Mouse (Mus musculus) embryonic facial prominence, embryonic 15.5 days (tissue): ENCODE results near the gene Hipk1. TPM values are rescaled to one million over a fixed set of nuclear protein-coding genes. Genes with fewer than 3 reads are reported as not detected.

Source experiments
- ATAC-seq: fragments of 200-750 bp; cut with Nextera tagmentation; 2 replicates; pipeline ENCODE4 v1.8.0; 2017; ENCODE audit warnings: low read depth, moderate TSS enrichment; ENCODE audit not compliant: insufficient number of reproducible peaks, low FRiP score, low TSS enrichment
- H3K27ac ChIP-seq: fragments of 300-500 bp; sonication (generic); replicated peaks from 2 replicates; pipeline ENCODE4 v1.5.1; 2015; ENCODE audit warnings: mild to moderate bottlenecking, inconsistent platforms
- H3K27me3 ChIP-seq: fragments of 300-500 bp; sonication (generic); 2 replicates; pipeline ENCODE4 v1.6.1; 2015; ENCODE audit warnings: inconsistent platforms
- H3K36me3 ChIP-seq: fragments of 300-500 bp; sonication (generic); 2 replicates; pipeline ENCODE4 v1.6.1; 2015; ENCODE audit warnings: mild to moderate bottlenecking, inconsistent platforms
- H3K4me1 ChIP-seq: fragments of 300-500 bp; sonication (generic); 2 replicates; pipeline ENCODE4 v1.6.1; 2015; ENCODE audit warnings: inconsistent platforms
- H3K4me2 ChIP-seq: fragments of 300-500 bp; sonication (generic); replicated peaks from 2 replicates; pipeline ENCODE4 v1.6.1; 2015; ENCODE audit warnings: mild to moderate bottlenecking, inconsistent platforms
- H3K4me3 ChIP-seq: fragments of 300-500 bp; sonication (generic); replicated peaks from 2 replicates; pipeline ENCODE4 v1.5.1; 2015; ENCODE audit warnings: mild to moderate bottlenecking, inconsistent platforms
- H3K9ac ChIP-seq: fragments of 300-500 bp; sonication (generic); 2 replicates; pipeline ENCODE4 v1.6.1; 2015; ENCODE audit warnings: inconsistent platforms
- H3K9me3 ChIP-seq: fragments of 300-500 bp; sonication (generic); replicated peaks from 2 replicates; pipeline ENCODE4 v1.6.1; 2016; ENCODE audit warnings: inconsistent platforms
- WGBS: fragments of 180-500 bp; shearing (Covaris S2); methylation state at CpG from one replicate; pipeline ENCODE4 v1.1.7; 2015; 5-methylcytosine and 5-hydroxymethylcytosine counted together
- polyA plus RNA-seq: library from polyadenylated mRNA; unstranded; fragments of >200 nt; fragmentation: Nextera tagmentation; extraction: Ambion mirVana; gene quantifications from 2 replicates; pipeline ENCODE4 v1.2.1, GENCODE M21; 2015

Gene Hipk1
- polyA plus RNA-seq, 1 experiment from 2014 or later: 12.4 TPM

DNA sequence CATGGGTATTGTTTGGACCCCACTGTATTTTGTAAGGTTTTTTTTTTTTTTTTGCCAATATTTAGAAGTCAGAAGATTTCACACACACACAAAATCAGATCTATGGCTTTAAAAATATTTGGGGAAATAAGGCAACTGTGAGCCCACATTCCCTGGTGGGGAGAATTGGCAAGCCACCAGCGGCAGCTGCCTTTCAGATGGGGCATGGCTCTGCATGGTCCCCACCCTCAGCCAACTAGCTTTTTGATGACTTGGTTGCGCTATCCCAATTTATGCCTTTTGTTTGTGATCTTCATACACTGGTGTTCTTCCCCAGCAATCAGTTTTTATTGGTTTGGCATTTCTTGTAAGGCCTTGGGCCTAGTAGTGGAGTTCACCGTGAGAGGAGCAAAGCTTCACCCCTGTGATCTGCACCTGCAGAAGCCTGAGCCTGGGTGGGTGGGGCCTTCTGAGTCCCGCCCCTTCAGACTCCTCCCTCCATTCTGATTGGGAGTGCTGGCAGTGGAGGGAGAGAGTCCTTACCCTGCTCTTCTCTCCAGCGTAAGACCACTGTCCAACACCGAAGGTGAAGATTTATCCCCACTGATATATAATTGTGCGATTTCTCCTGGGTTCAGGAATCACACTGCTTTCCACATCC is 77.0 kb downstream of the Hipk1 start:
- ATAC-seq: no peak
- no peaks in the 10 kb centered on the region for H3K36me3 ChIP-seq
- 60% methylated on average over 7 of the region's 7 CpGs for WGBS
- no peak overlapping the region for H3K27ac ChIP-seq
- no peak overlapping the region for H3K9ac ChIP-seq
- H3K9me3 ChIP-seq: no peaks in the 10 kb centered on the region
- H3K4me2 ChIP-seq: no peak overlapping the region
- no peak overlapping the region for H3K4me3 ChIP-seq
- no peaks in the 10 kb centered on the region for H3K27me3 ChIP-seq
- H3K4me1 ChIP-seq: peaks cover 29% of the 10 kb centered on the region

DNA sequence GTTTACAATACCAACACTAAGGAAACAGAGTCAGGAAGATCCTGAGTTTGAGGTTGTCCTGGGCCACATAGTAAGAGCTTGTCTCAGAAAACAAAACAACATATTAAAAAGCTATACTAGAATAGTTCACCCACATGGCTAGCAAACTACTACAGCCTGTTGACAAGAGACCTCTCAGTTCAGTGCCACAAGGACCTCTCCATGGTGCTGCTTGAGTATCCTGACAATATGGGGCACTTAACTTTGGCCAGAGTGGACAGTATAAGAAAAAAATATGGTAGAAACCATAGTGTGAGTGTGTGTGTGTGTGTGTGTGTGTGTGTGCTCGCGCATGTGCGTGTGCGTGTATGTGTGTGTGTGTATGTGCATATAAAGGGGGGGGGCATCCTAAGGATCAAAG is 79.2 kb downstream of the Hipk1 start:
- Histone ChIP-seq H3K4me2 (no peak overlapping the region), H3K4me1 (peaks cover 19% of the 10 kb centered on the region), H3K9me3 (no peaks in the 10 kb centered on the region), H3K36me3 (no peaks in the 10 kb centered on the region), H3K9ac (no peak overlapping the region), H3K27me3 (no peaks in the 10 kb centered on the region), H3K27ac (no peak overlapping the region), H3K4me3 (no peak overlapping the region)
- 98% methylated on average over 4 of the region's 4 CpGs for WGBS
- ATAC-seq: no peak

DNA sequence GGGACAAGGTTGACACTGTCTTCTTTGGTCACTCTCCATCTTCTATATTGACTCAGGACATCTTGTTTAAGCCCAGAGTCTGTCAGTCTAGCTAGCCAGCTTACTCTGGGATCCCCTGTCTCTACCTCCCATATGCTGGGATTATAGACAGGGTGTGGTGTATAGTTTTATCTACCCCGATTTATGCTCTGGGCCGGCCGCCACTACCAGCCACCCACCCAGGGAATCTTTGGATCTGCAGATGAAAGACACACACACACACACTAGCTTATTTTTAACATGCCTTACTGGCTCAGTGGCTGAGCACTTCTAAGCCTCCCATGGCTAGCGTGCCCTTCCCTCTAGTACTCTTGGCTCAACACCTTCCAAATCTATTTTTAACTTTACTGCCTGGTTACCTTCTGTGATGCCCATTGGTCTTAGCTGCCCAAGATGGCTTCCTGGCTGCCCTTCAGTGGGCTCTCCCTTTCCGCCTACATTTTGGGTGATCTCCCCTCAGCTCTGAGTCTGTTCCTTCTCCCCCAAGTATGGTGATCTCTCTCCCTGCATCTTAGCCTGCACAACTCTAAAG is 81.8 kb downstream of the Hipk1 start:
- H3K4me3 ChIP-seq: no peak overlapping the region
- H3K27ac ChIP-seq: no peak overlapping the region
- peaks cover 8% of the 10 kb centered on the region for H3K4me1 ChIP-seq
- no peaks in the 10 kb centered on the region for H3K9me3 ChIP-seq
- no peaks in the 10 kb centered on the region for H3K36me3 ChIP-seq
- H3K9ac ChIP-seq: no peak overlapping the region
- no peak for ATAC-seq
- H3K27me3 ChIP-seq: no peaks in the 10 kb centered on the region
- no peak overlapping the region for H3K4me2 ChIP-seq
- WGBS: 92% methylated on average over 5 of the region's 5 CpGs

DNA sequence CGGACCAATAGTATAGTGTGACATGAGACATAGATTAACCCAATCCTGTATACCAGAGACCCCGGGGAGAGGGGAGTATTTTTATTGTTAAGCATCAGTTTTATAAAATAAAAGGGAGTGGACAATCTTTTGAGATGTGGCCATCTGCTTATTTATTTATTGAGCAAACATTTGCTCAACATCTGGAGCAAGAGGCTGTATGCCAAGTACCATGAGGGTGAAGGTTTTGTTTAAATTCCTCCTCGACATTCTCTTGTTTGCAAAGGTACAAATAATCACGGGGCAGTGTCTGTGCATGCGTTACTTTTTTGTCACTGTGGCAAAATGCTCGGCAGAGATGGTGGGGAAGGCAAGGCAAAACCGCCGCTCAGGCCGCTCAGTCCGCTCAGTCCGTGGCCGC is 85.9 kb downstream of the Hipk1 start:
- 68% methylated on average over 12 of the region's 12 CpGs for WGBS
- no peak for ATAC-seq
- no peak overlapping the region for H3K4me2 ChIP-seq
- no peak overlapping the region for H3K27ac ChIP-seq
- no peaks in the 10 kb centered on the region for H3K36me3 ChIP-seq
- peaks cover 4% of the 10 kb centered on the region for H3K4me1 ChIP-seq
- H3K27me3 ChIP-seq: no peaks in the 10 kb centered on the region
- no peaks in the 10 kb centered on the region for H3K9me3 ChIP-seq
- no peak overlapping the region for H3K4me3 ChIP-seq
- no peak overlapping the region for H3K9ac ChIP-seq

DNA sequence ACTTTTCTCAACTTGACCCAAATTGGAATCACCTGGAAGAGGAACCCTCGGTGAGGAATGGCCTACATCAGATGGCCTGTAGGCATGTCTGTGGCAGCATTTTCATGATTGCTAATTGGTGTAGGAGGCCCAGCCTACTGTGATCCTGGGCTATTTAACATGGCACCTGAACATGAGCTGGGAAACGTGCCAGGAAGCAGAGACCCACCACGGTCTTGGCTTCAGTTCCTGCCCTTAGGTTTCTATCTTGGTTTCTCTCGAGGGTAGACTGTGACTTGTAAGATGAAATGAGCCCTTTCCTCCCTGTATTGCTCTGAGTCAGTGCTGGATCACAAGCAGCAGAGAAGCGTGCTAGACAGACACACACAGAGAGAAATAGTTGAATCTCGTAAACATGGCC is 86.7 kb downstream of the Hipk1 start:
- no peak overlapping the region for H3K4me3 ChIP-seq
- no peak for ATAC-seq
- WGBS: 43% methylated on average over 6 of the region's 6 CpGs

DNA sequence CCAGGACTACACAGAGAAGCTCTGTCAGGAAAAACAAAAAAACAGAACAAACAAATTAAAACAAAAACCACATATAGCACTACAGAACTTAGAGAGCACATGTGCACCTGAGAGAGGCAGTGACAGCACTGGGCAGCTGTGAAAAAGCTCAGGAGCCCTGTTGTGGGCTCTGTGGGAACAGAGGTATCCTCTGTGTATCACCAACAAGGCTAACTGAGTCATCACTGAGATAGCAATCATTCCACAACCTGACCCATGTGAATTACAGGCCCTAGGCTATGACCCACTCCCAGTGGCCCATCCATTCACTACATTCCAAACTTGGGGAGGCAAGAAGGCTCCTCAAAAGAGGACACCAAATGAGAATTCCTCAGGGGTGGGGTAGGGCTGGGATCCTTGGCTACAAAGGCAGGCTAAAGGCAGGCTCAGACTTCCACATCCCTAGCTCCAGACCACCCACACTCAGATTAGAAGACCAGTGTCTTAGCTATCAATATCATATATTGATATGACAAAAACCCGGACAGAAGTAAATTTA is 94.9 kb downstream of the Hipk1 start:
- Histone ChIP-seq H3K36me3 (no peaks in the 10 kb centered on the region), H3K4me2 (no peak overlapping the region), H3K27me3 (no peaks in the 10 kb centered on the region), H3K4me1 (no peaks in the 10 kb centered on the region), H3K9me3 (no peaks in the 10 kb centered on the region), H3K4me3 (no peak overlapping the region), H3K27ac (no peak overlapping the region), H3K9ac (no peak overlapping the region)
- ATAC-seq: no peak
- WGBS: 48% methylated on average over 1 of the region's 1 CpGs

More for the DNA sequence above, 86.7 kb downstream of the Hipk1 start:
- Histone ChIP-seq H3K4me1 (peaks cover 4% of the 10 kb centered on the region), H3K9me3 (no peaks in the 10 kb centered on the region), H3K9ac (no peak overlapping the region), H3K27ac (no peak overlapping the region; the same call in 1 of the 2 replicates), H3K4me2 (no peak overlapping the region), H3K36me3 (no peaks in the 10 kb centered on the region), H3K27me3 (no peaks in the 10 kb centered on the region)

DNA sequence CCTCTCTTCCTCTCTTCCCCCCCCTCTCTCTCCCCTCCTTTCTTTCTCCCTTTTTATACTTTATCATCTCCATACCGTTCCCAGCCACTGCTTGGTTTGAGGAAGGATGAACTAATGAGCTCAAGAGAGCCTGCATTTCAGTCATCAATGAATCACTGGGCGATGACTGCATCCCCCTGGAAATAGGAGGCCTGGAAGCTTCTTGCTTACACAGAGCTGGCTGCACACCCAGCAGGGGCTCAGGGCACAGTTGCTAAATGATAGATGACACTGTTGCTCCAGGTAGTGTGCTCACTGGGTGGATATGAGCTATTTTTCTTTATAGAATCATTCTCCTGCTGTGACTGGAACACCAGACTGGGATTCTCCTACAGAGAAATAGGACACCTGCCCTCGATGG is 95.8 kb downstream of the Hipk1 start:
- 57% methylated on average over 3 of the region's 3 CpGs for WGBS
- H3K27me3 ChIP-seq: no peaks in the 10 kb centered on the region
- H3K36me3 ChIP-seq: no peaks in the 10 kb centered on the region
- no peak overlapping the region for H3K4me3 ChIP-seq
- H3K9ac ChIP-seq: no peak overlapping the region
- H3K4me2 ChIP-seq: no peak overlapping the region
- ATAC-seq: no peak
- no peak overlapping the region for H3K27ac ChIP-seq
- no peaks in the 10 kb centered on the region for H3K4me1 ChIP-seq
- H3K9me3 ChIP-seq: no peaks in the 10 kb centered on the region

DNA sequence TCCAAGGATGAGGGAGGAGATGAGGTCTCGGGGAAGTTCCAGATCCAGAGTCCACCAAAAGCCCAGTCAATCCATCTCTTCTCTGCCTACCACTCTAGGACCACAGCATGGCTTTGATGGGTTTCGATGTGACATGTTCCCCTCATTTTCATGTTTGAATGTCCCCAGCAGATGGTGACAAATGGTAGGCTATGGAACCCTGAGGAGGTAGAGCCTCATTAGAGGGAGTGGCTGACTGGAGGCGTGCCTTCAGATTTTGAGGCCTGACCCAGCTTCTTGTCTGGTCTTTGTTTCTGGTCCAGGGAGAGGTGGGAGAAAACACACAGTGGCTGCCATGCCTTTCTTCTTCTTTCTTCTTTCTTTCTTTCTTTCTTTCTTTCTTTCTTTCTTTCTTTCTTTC is 100.9 kb downstream of the Hipk1 start:
- Histone ChIP-seq H3K27ac (no peak overlapping the region), H3K9me3 (no peaks in the 10 kb centered on the region), H3K4me2 (no peak overlapping the region), H3K9ac (no peak overlapping the region), H3K4me3 (no peak overlapping the region), H3K27me3 (no peaks in the 10 kb centered on the region), H3K36me3 (no peaks in the 10 kb centered on the region), H3K4me1 (no peaks in the 10 kb centered on the region)
- ATAC-seq: no peak
- WGBS: 77% methylated on average over 3 of the region's 3 CpGs

Other genes with a start within 250 kb of the Hipk1 start
- 1.2 and 1.3 TPM in 2 replicates for gene Syt6, start 216.3 kb downstream of the Hipk1 start, polyA plus RNA-seq
- 0.13 and 0.28 TPM in 2 replicates for gene Atg4a-ps, start 145.5 kb downstream of the Hipk1 start, polyA plus RNA-seq
- gene Olfml3, start 53.6 kb downstream of the Hipk1 start, polyA plus RNA-seq: 70.8 and 79.0 TPM in 2 replicates
- not detected in 2 replicates for gene Gm10964, start 52.2 kb downstream of the Hipk1 start, polyA plus RNA-seq
- gene Dclre1b, start 17.9 kb upstream of the Hipk1 start, polyA plus RNA-seq: 26.8 and 27.3 TPM in 2 replicates
- gene Ap4b1, start 18.0 kb upstream of the Hipk1 start, polyA plus RNA-seq: 22.2 and 23.4 TPM in 2 replicates
- gene Gm43064, start 18.0 kb upstream of the Hipk1 start, polyA plus RNA-seq: 0.84 and 1.1 TPM in 2 replicates
- 0.18 TPM in 1 of 2 replicates, not detected in the other for gene Bcl2l15, start 41.0 kb upstream of the Hipk1 start, polyA plus RNA-seq
- gene Ptpn22, start 68.2 kb upstream of the Hipk1 start, polyA plus RNA-seq: 1.3 and 1.8 TPM in 2 replicates
- gene Rsbn1, start 122.6 kb upstream of the Hipk1 start, polyA plus RNA-seq: 11.6 and 12.3 TPM in 2 replicates
- 36.0 and 37.5 TPM in 2 replicates for gene Phtf1, start 176.5 kb upstream of the Hipk1 start, polyA plus RNA-seq